Mouse (Mus musculus) activated CD4-positive, CD25-positive, alpha-beta regulatory T cell, adult 9 weeks (primary cell): ENCODE measurements around the gene Dmap1. TPM values are rescaled to one million over a fixed set of nuclear protein-coding genes. Genes with fewer than 3 reads are reported as not detected.

Source experiments
- polyA plus RNA-seq: library from polyadenylated mRNA; unstranded; fragments of 100-300 nt; shearing (Covaris generic); gene quantifications from one replicate; pipeline ENCODE4 v1.2.1, GENCODE M21; 2017

Gene Dmap1
- 44.6 TPM for polyA plus RNA-seq

DNA sequence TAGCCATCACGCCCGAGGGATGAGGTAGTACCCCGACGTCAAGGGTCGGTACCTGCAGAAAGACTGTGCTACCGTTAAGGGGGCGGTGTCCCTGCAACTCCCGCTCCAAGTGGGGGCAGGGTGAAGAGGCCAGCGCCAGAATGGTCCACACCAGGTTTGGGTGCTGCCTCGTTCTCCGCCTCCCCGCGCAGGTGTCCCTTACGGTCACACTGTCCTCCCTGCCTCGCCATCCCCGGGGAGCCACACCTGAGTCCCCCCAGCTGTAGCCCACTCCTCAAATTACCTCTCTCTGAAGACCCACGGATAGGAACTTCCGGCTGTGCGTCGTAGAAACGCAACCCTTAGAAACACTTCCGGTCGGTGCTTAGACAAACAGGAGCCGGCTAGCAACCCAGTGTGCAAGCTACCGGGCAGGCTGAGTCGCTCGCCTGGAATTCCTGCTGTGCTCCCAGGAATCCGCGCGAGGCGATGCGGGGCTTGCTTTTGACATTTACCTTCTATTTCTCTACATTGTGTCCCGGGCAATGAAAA lies at the start of gene Dmap1:
TSS of gene Dmap1 (minus strand) at position 343 of the 531 bp plus-strand sequence.

DNA sequence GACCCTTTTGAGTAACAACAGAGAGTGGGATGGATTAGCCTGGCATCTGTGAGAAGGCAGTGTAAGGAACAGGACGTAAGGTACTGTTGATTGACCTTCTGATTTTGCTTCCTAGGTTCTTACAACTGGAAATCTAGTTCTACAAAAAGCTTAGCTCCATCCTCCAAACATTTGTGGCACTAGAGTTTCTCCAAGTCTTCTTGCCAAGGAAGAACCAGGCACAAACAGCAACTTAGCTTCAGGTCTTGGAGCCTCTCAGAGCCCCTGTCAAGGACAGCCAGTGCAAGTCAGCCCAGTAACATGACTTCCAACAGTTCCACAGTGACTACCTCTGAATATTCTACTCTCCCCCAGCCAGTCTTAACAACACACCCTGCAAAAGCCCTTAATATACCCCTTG lies 42.0 kb upstream of the Dmap1 start, which contains the start of gene Gm12845:
TSS of gene Gm12845 (plus strand) at position 301 of the 400 bp plus-strand sequence.

Other genes starting within 250 kb of the Dmap1 start
- gene Rnf220, start 185.2 kb downstream of the Dmap1 start, polyA plus RNA-seq, result 12.5 TPM
- 35.5 TPM for gene Eri3, start 131.9 kb downstream of the Dmap1 start, polyA plus RNA-seq
- not detected for gene Gm12845, start 42.1 kb upstream of the Dmap1 start, polyA plus RNA-seq
- gene Klf17, start 83.4 kb upstream of the Dmap1 start, polyA plus RNA-seq, result not detected
- 0.53 TPM for gene Slc6a9, start 152.2 kb upstream of the Dmap1 start, polyA plus RNA-seq
- gene Ccdc24, start 190.3 kb upstream of the Dmap1 start, polyA plus RNA-seq, result not detected
- gene B4galt2, start 201.2 kb upstream of the Dmap1 start, polyA plus RNA-seq, result not detected
- gene Atp6v0b, start 205.1 kb upstream of the Dmap1 start, polyA plus RNA-seq, result 154 TPM
- gene Dph2, start 209.8 kb upstream of the Dmap1 start, polyA plus RNA-seq, result 38.2 TPM
- gene Ipo13, start 232.7 kb upstream of the Dmap1 start, polyA plus RNA-seq, result 42.2 TPM
- not detected for gene Artn, start 247.5 kb upstream of the Dmap1 start, polyA plus RNA-seq